Mouse (Mus musculus) lung, postnatal 25 days (tissue): ENCODE measurements around the gene Ttc27.

ENCODE experiments used
- DNase-seq: peaks from one replicate; pipeline ENCODE4 v3.0.0; 2022; ENCODE audit warnings: low spot score

Gene Ttc27

DNA sequence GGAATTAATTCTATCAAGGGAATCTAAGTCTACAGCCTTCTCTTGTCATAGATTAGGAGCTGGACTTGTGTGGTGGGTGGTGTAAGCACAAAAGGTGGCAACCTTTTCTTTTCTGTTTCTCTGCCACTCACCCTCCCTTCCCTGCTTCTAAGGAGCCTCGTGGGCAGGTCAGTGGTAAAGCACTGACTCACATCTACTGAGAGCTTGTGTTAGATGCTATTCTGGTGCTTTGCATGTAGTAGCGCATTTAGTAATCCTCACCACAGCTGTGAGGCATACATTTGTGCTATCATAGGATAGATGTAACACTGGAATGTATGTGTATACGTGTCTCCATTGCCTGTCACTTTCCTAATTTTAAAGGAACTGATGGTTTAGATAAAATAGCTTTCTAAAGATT, 124.2 kb downstream of the Ttc27 start:
- no peak for DNase-seq

DNA sequence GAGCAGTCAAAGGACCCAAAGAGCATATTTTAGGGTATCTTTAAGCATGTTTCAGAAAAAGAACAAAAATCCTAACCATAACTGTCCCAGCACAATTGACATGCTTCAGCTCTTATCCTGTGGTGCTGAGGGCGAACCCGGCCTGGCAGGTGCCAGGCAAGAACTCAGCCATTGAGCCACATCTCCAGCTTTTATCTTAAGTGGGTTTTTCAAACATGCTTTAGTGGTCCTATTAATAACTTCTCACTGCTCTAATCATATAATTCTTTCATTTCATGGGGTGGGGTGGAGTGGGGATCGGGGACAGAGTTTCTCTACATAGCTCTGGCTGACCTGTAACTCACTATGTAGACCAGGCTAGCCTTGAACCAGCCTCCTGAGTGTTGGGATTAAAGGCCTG, 125.1 kb downstream of the Ttc27 start:
- DNase-seq, result no peak

DNA sequence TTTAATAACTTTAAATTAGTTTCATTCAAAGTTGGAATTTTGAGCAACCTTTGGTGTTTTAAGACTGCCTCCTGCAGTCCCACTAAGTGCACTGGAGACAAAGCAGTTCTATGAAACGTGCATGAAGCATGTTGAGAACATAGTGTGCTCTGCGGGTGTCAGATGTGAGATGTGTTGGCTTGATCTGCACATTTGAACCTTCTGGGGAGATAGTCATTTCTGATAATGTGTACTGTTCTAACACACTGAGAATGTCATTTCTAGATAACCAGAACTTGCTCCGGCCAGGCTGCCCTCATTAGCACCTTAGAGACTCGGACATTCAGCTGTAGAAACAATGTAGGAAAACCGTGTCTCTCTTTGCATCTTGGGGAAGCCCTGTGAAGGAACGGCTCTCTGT, 126.0 kb downstream of the Ttc27 start:
- no peak for DNase-seq

DNA sequence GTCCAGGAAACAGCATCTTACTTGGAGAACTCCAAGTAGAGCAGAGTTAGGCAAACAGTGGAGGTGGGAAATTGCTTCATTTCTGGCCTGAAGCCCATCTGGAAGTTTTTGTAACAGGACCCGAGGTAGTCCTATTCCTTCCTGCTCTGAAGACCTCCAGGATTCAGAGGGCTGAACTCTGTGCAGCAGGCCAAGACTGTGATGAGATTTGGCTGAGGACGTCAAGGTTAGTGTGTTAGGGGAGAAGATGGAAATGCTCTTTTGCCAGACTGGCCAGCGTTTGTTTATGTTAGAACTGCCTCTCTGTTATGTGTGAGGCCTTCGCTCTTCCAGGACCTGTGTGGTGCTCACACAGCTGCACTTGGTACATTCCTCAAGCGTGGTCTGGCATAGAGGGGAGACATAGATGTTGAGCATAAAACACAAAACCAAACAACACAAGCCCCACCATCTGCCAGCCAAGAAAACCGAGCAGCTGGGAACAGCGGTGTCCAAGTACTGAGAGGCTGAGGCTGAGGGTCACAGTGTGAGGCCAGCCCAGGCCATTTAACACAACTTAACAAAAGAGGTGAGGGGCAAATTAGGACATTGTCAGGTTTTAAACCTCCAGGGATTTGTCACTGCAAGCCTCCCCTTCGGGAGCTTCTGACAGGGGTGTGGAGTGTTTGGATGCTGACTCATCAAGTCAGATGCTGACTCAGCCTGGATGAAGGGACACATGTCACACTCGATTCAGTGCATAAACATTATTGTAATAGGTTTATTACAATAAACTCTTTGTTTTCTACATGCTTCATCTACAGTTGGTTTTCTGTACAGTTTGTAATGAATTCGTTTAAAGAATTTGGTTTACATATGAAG, 128.7 kb downstream of the Ttc27 start:
- peak; percentile 53 for DNase-seq

DNA sequence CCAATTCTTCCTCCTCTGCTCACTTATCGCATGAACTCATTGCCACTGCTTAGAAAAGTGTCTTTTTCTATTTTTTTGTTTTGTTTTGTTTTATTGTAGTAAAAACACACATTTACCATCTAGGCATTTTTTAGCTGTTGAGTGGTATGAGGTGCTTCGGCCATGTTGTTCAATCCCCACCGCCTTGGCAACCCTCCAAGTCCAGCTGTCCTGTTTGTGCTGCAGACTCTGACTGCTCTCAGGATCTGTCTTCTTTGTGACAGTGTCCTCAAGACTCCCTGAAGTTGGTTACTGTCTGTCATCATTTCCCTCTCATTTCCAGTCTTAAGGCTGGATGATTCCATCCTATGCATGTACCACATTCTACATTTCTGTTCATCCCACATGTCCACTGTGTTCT, 132.7 kb downstream of the Ttc27 start:
- no peak for DNase-seq

DNA sequence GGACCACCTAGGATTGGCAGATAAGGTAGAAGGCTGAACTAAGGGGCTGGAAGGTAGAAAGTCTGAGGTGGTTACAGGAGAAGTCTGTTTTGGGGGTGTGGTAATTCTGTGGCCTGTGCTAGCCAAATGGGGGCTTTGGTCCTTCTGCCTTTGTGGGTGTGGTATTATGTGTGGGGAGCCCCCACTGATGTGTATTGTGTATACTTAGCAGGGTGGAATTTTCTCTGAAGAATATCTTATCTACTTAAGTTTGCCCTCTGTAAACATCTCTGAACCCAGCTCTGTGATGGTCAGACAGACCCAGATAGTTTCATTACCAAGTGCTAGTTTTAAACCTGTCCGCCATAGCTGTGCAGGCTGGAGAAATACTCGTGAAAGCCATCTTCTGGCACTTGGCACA, 141.8 kb downstream of the Ttc27 start:
- DNase-seq, result no peak

DNA sequence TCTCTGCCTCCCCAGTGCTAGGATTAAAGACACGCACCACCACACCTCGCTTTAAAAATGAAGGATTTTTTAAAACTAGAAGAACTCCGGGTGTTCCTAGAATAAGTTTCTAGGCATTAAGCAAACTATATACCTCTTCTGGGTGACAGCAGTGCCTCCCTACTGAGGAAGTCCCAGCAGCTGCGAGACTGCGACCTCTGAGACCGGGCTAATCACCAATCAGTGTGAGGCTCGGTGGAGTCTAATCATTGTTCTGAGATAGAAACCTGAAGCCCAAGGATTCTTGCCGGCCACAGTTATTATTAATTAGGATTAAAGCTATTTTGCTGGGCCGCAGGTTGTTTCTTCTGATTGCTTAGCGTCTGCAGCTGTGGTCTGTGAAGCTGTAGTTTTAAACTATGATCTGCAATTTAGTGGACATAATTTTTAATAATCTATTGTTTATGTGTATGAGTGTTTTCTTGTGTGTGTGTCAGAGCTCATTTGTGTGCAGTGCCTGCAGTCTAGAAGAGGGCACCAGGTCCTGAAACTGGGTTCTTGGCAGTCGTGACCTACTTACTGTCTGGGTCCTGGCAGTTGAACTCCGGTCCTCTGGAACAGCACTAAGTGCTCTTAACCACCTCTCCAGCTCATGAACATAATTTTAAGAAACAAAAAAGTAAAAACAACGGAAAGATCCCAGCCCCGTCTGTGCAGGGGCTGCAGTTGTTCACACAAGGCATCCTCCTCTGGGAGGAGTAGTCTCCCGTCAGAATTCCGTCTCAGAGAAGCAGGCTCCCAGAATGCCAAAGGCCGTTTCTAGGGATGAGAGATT, 142.9 kb downstream of the Ttc27 start:
- no peak for DNase-seq

DNA sequence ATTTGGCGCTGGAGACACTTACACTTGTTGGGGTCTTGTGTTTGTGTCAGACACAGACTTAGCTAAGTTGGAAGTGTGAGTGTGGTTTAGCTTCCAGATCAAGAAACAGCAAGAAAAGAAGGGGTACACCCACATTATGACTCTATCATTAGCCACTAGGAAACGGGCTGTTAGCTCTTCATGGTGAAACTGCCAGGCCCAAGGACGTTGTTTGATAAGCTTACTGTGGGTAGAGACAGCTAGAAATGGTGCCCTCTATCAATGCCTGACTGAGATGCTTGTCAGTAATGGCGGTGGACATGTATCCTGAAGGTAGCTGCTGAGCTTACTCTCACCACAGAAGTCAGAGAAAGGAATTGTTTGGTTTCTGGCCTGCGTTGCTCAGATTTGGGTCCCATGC, 146.3 kb downstream of the Ttc27 start:
- no peak for DNase-seq

DNA sequence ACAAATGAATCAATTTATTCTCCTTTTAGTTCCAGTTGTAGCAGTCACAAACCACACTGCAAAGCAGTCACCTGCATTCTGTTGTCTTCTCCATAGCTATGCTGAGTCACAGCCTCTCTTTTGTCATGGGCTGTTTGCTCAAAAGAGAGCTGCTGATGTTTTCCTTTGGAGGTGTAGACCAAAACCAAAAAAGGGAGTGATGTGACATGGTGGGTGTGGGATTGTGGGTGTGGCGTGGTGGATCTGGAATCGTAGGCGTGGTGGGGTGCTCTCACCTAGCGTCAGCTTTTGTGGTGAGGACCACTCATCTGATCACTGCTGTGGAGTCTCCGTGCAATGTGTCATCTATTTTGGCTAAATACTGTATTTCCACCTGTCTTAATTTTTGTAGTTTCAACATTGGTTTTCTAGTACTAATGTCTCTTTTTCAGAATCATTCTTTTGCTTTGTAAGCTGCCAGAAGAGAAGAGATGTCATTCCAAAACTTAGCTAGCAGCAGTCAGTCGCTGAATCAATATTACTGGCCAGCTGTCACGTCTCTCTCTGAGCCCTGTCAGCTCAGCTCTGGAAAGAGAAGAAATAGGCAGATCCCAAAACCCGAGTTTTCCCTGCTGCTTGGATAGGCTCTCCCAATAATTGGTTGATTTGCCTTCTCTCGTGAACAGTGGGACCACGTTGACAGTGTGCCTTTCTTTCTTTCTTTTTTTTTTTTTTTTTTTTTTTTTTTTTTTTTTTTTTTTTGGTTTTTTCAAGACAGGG, 147.4 kb downstream of the Ttc27 start:
- DNase-seq, result no peak

DNA sequence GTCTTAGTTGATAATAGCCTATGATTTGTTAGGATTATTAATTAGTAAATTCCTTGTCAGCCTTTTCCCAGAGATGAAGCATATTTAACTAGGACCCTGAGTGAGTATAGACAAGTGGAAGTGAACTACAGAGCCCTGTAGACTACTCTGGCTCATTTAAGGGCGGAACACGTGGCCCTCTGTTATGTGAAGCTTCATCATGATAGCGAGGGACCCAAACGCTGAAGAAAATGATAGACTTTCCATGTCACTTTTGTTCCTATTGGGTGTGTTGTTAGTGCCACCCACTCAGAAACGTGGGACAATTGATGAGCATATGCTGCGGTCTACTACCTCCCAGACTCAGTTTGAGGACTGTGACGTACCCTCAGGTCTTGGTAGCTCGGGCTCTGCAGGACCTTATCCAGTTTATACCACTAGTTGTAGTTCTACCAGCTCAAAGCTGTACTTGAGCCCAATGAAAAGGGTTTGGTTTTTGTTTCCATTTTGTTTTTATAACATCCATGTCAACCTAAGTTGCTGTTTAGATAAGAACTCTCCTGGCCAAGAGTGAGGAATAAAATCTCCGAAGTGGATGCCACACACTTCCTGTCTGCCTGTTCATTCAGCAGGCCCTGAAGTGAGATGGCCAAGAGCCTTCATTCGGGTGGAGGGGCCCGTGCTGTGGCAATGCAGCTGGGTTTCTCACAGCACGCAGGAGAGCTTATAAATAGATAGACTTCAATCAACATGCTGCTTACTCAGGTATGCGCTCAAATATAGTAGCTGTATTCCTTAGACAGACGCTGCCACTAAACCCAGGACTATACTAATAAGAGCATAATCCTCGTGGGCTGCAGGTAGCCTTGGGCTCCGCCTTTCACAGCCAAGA, 148.4 kb downstream of the Ttc27 start:
- DNase-seq, result no peak

DNA sequence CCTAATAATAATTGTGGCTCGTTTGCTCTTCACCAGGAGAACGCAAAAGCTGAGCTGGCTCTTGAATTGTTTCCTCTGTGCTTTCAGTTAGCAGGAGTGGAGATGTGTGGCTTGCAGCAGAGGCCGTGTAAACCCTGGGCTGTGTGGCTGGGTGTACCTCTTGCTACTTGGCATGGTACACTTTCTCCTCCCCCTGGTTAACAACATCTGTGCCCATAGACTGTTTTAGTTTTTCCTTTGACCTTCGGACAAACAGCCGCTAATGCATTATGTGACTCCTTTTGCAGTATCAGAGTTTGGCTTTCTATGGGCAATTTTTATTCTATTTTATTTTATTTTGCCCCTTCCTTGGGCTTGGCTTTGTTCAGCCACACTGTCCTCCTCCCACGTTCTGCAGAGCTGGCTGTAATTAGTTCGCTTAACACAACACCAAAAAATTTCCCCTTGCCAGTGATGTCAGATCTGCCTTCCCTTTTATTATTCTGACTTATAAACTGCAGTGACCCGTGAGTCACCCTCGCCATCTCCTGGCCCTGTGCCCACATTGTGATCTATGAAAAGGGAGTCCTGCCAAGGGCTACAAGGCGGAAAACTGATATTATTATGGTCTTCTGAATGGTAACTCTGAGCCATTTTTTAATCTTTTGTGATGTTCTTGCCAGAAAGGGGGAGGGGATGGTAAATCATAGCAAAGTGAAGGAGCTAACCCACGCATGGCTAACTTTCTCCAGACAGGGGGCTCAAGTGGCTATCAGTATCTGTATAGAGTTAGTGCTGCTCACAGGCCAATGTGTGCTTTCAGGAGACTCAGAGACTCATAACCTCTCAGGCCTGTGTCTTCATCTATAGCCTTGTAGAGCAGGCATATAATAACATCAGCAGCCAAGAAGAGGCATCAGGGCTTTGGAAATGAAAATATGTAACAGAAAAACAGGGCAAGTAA, 149.3 kb downstream of the Ttc27 start:
- DNase-seq, result peak; percentile 69

DNA sequence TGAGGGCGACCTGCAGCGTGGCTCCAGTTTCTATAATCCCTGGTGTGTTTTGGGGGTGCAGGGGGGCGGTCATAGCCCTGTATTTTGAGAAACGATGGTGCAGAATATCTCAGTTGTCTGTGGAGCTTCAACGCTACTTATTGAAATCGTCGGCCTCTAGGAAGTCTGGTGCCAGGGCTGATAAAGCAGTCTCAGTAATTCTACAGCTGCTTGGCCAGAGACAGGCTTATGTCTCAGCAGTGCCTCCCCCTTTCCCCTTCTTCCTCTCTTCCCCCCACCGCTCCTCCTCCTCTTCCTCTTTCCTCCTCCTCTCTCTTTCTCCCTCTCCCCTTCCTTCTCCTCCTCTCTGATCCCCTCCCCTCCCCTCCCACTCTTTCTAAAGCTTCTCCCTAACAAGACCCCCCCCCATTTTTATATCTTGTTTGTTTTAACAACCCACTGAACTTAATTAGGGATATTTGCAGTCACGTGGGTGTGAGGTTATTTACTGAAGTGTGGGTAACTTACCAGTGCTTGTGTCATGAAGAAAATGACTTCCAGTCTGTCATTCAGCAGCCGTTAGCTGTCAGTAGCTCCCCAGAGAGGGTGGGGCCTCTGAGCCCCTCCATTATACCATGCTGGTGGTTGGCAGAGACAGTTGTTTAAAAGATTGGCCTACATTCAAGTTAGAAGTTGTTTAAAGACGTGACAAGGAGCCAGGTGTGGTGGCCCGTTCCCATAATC, 150.8 kb downstream of the Ttc27 start:
- DNase-seq, result no peak

DNA sequence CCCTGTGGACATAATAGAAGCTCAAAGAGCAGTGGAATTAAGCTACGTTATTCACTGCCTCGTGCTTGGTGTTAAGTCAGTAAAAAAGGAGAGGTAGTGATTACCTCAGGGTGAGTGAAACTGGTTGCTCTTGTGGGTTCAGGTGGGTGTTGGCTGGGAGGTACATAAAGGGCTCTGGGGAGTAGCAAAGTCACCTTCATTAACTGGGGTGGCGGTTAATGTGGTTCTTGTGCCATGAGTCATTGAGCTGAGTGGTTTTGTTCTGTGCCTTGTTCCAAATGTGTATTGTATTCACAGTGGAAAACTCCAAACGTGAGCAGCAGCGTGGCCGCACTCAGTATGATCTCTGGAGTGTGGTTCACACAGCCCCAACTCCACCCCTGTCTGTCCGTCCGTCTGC, 152.0 kb downstream of the Ttc27 start:
- DNase-seq, result peak; percentile 17

DNA sequence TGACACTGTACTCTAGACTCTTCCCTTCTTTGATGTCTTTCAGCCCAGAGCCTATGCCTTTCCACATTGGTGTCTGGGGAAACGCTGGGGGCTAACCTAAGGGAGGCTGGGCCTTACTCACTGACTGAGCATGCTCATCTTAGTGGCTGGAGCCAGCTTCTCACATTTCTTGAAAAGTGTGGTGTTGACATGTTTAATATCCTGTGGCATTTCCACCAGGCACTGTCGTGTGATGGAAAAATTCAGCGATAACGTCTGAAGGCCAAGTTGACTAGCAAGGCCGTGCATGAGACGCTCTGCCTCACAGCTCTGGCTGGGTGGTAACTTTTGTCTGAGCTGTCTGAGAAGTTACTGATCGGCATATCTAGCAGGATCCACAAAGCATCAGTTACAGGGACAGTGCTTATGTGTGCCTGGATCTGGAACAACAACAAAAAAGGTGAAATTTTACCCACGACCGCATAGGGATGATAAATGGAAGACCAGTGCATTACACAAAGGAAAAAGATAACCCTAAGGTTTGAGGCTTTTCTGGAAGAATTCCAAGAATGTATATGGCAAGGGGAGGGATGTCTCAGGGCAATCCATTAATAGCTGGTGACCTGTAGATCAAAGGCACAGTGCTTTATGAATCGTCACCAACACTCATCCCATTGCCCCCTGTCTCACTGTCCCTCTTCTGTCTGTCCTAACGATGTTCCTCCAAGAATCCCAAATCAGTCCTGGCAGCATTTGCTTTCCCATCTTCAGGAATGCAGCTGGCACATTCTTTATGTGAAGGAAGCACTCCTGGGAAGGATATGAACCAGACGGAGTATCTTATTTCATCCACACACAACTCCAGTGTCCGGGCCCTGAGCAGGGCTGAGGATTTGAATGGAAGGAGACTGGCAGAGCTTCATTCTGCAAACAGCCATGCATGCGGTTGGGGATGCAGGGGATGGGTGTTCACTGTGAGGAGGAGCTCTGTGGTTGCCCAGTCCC, 152.9 kb downstream of the Ttc27 start:
- no peak for DNase-seq

DNA sequence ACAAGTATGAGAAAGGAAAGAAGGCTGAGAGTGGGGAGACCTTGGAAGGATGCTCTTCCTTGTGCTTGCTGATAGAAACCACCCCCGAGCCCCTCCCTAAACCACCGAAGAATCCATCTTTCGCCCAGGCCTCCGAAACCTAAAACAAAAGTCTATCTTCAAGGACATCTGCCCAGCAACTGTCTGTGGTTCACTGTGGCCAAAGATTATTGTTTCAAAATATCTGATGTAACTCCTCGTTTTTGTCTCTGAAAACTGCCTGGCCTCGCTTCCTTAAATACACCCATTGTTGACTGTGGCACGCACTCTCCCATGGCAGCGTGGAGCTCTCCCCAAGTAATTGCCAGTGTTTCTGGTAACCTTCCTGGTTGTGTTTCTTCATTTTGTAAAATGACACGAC, 155.0 kb downstream of the Ttc27 start:
- DNase-seq, result no peak

DNA sequence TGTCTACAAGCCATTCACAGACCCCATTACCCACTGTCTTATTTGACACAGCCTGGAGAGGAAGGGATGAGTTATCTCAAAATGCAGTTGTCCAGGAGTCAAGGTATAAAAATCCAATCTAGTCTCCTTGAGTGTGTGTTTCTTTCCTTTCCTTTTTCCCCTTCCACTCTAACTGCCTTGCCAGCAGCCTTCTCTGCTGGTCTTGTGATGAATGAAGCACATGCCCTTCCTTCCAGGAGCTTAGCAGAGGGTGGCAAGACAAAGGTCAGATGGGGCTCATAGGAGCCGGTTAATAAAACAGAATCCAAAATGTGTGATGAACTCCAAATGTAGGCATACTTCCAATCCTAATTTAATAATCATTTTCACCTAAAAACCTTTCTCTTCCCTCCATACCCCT, 156.2 kb downstream of the Ttc27 start:
- no peak for DNase-seq

DNA sequence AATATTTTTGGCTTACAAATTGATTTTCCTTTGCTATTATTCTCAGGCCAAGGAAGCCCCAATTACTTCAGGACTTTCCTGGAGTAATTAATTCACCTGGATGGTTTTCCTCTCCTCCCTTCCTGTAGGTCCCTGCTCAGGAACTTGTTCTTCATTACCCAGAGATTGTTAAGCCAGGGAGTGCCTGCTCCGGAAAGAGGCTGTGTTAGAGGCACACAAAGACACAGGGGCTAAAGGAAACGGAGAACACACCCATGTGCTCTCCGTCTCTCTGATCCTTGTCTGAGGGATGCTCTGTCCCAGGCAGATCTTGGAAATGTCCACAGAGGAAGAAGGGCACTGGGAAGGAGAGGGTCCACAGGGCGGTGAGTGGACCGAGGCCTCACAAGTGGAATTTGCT, 158.2 kb downstream of the Ttc27 start:
- no peak for DNase-seq

DNA sequence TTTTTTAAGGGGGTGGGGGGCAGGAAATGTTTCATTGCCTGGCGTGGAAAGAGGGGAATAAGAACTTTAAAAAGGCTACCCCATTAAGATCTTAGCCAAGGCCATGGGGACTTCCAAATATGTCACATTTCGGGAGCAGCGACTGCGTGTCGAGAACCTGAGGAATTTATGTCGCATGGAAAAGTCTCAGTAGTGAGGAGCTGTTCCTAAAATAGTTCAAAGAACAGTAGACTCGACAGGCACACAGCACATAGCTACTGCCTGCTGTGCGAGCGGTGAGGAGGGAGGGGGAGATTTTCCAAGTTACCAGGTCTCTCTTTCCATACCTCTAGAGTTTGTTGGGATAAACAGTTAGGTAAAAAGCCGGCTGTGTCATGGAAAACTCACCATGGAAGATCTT, 159.4 kb downstream of the Ttc27 start:
- DNase-seq, result no peak

DNA sequence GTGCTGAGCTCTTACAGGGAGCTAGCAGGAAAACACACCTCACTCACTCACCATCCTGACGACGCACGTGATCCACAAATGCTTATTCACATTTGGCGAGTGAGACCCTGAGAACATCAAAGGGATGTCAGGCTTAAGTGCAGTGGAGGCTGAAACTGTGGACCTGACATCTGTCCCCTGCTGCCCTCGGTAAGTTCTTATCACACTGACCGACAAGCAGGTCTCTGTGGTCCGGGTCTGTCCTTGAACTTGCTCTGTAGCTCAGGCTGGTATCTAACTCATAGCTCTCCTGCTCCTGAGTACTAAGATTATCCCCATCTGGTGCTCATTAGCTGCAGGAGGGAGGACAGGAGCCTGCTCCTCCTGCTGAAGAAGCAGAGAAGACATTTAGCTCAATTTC, 162.2 kb downstream of the Ttc27 start:
- DNase-seq, result no peak
